Mouse (Mus musculus): ENCODE results near the gene Cdh13.

The Cdh13 gene

GRCm38 (mm10) chr8:118582185-118582584 is 298.7 kb downstream of the Cdh13 start:
- DNase-seq, result no peak

GRCm38 (mm10) chr8:118587981-118588380 is 304.4 kb downstream of the Cdh13 start:
- DNase-seq, result no peak

GRCm38 (mm10) chr8:118596816-118597215 is 313.3 kb downstream of the Cdh13 start:
- peak; percentile 83 for DNase-seq

- DNase-seq, result no peak
Observed at GRCm38 (mm10) chr8:118601376-118601775, 317.8 kb downstream of the Cdh13 start.

- no peak for DNase-seq
Observed at GRCm38 (mm10) chr8:118602074-118602473, 318.5 kb downstream of the Cdh13 start.

- peak; percentile 84 for DNase-seq
Observed at GRCm38 (mm10) chr8:118611551-118611950, 328.0 kb downstream of the Cdh13 start.

GRCm38 (mm10) chr8:118618195-118618594 is 334.7 kb downstream of the Cdh13 start:
- no peak for DNase-seq

- no peak for DNase-seq
Observed at GRCm38 (mm10) chr8:118626425-118626824, 342.9 kb downstream of the Cdh13 start.

GRCm38 (mm10) chr8:118627737-118628136 is 344.2 kb downstream of the Cdh13 start:
- DNase-seq, result no peak

GRCm38 (mm10) chr8:118628702-118629101 is 345.2 kb downstream of the Cdh13 start:
- DNase-seq, result no peak

GRCm38 (mm10) chr8:118635296-118636060 is 351.9 kb downstream of the Cdh13 start:
- DNase-seq, result no peak

- DNase-seq, result no peak
Observed at GRCm38 (mm10) chr8:118639606-118640005, 356.1 kb downstream of the Cdh13 start.

GRCm38 (mm10) chr8:118641799-118642198 is 358.3 kb downstream of the Cdh13 start:
- no peak for DNase-seq

GRCm38 (mm10) chr8:118648801-118649537 is 365.4 kb downstream of the Cdh13 start:
- no peak for DNase-seq

- no peak for DNase-seq
Observed at GRCm38 (mm10) chr8:118649981-118650380, 366.4 kb downstream of the Cdh13 start.

GRCm38 (mm10) chr8:118662001-118662829 is 378.7 kb downstream of the Cdh13 start:
- DNase-seq, result no peak

GRCm38 (mm10) chr8:118665081-118665480 is 381.5 kb downstream of the Cdh13 start:
- DNase-seq, result no peak

GRCm38 (mm10) chr8:118667736-118668135 is 384.2 kb downstream of the Cdh13 start:
- peak; percentile 23 for DNase-seq

GRCm38 (mm10) chr8:118676233-118676632 is 392.7 kb downstream of the Cdh13 start:
- no peak for DNase-seq

- DNase-seq, result no peak
Observed at GRCm38 (mm10) chr8:118679347-118679746, 395.8 kb downstream of the Cdh13 start.

GRCm38 (mm10) chr8:118683386-118683785 is 399.9 kb downstream of the Cdh13 start:
- DNase-seq, result no peak

- DNase-seq, result no peak
Observed at GRCm38 (mm10) chr8:118685863-118686262, 402.3 kb downstream of the Cdh13 start.

GRCm38 (mm10) chr8:118689849-118690248 is 406.3 kb downstream of the Cdh13 start:
- DNase-seq, result no peak
